In the genomic region with DNA sequence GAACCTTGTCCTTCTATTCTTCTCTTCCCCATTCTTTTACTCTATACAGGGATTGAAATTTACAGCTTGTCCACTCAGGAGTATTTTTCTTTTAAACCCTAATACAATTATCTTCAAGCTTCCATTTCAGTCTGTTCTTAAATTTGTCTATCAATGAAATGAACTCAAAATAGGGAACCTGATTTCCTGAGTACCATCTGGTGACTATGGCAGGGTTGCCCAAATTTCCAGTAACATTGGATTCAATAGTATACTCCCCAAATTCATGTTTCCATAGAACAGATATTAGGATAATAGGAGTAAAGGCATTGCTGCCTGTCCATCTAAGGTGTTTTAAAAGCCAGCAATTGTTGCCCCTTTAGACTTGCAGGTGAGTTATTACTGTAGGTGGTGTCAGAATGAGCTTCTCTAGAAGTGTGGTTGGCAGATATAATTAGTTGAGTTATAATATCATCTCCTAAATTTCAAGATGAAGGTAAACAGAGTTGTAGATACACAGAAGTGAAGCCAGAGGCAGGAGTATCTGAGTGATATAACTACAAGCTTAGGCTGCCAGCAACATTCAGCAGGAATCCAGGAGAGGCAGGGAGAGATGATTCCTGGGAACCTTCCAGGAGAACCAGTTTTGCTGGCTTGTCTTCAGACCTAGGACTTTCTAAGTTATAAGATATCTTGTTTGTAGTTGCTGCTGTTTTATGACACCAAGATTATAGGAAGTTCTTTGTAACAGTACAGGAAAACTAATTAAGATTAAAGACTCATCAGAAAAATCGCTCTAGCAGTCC, we compare ENCODE assay signal across 27 mouse cellular contexts.
"Had no signal": no experiment of that assay in that cellular context is flagged by ENCODE, and none has a peak within 500 bp of the region (broad histone marks: within the 10 kb centered on the region; RNA-seq: fewer than 3 reads in every experiment).

No protein-coding gene starts in this region.

- H3K27ac ChIP-seq: heart, embryonic 10.5 days; hindbrain, embryonic 10.5 days; hindbrain, embryonic 12.5 days; hindbrain, embryonic 14.5 days; intestine, embryonic 15.5 days; layer of hippocampus, adult 2 months; left cerebral cortex, adult 2 months; limb, embryonic 10.5 days; limb, embryonic 12.5 days; liver, embryonic 13.5 days; liver, embryonic 15.5 days had no signal

- DNase-seq: gastrocnemius, postnatal 10 days; gastrocnemius, postnatal 25 days; heart, adult 18-20 months; heart, postnatal 10 days; heart, postnatal 4 days; kidney, adult 18-20 months; kidney, adult 8-10 months; kidney, postnatal 10 days; kidney, postnatal 25 days; kidney, postnatal 4 days; liver; liver, embryonic 13.5 days had no signal

- ATAC-seq: hindbrain, embryonic 16.5 days; inflammation-experienced regulatory T-cells, adult 6 months; intestine, embryonic 15.5 days; intestine, postnatal 0 days had no signal

- H3K27me3 ChIP-seq: heart, embryonic 12.5 days; hindbrain, embryonic 12.5 days; intestine, embryonic 15.5 days; limb, embryonic 12.5 days; liver, embryonic 13.5 days; liver, embryonic 15.5 days had no signal

- H3K4me2 ChIP-seq: heart, embryonic 12.5 days; hindbrain, embryonic 12.5 days; hindbrain, embryonic 14.5 days; intestine, embryonic 15.5 days; limb, embryonic 12.5 days; liver, embryonic 11.5 days; liver, embryonic 13.5 days; liver, embryonic 15.5 days had no signal

- H3K9me3 ChIP-seq: heart, embryonic 10.5 days; hindbrain, embryonic 12.5 days; intestine, embryonic 15.5 days; limb, embryonic 10.5 days; limb, embryonic 12.5 days; liver, embryonic 13.5 days; liver, embryonic 15.5 days had no signal

- H3K36me3 ChIP-seq: heart, embryonic 10.5 days; heart, embryonic 12.5 days; hindbrain, embryonic 10.5 days; hindbrain, embryonic 12.5 days; intestine, embryonic 15.5 days; limb, embryonic 10.5 days; limb, embryonic 12.5 days; liver, embryonic 13.5 days; liver, embryonic 15.5 days had no signal

- H3K4me1 ChIP-seq: heart, embryonic 10.5 days; heart, embryonic 12.5 days; hindbrain, embryonic 10.5 days; hindbrain, embryonic 12.5 days; intestine, embryonic 15.5 days; limb, embryonic 10.5 days; limb, embryonic 12.5 days; liver, embryonic 13.5 days; liver, embryonic 15.5 days had no signal

- H3K4me3 ChIP-seq: heart, embryonic 10.5 days; heart, embryonic 12.5 days; hindbrain, embryonic 10.5 days; hindbrain, embryonic 12.5 days; intestine, embryonic 15.5 days; layer of hippocampus, adult 2 months; left cerebral cortex, adult 2 months; limb, embryonic 10.5 days; limb, embryonic 12.5 days; liver, embryonic 13.5 days; liver, embryonic 15.5 days had no signal

- H3K9ac ChIP-seq: heart, embryonic 12.5 days; hindbrain, embryonic 12.5 days; hindbrain, embryonic 14.5 days; intestine, embryonic 15.5 days; limb, embryonic 12.5 days; liver, embryonic 13.5 days; liver, embryonic 15.5 days had no signal
